Comparison of ENCODE assay signal across 10 mouse cellular contexts in the genomic region with DNA sequence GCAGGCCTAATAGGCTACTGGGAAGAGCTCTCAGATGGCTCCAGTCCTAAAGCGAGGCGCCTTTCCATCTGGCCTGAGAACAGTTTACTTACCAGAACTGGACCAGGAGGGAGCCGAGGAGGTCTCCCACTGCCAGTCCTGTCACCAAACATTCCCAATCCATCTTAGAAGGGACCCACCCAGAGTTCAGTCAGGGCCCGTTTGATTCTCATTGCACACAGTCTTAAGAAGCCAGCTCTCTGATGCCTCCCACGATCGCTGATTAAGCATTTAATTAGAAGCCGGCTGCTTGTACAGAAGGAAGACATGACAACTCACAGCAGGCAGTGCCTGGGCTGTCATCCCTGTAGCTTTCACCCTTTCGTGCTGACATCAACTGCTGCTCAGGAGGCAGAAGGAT.
DNase-seq lines count a peak whose midpoint lies in the region; ATAC-seq and TF ChIP-seq lines count a peak whose summit lies in the region.
"Had no signal": no experiment of that assay in that cellular context is flagged by ENCODE, and none has a peak within 500 bp of the region (broad histone marks: within the 10 kb centered on the region; RNA-seq: fewer than 3 reads in every experiment).

No protein-coding gene starts in this region.

- no peak overlapping the region for H3K4me3 ChIP-seq in layer of hippocampus, adult 2 months
- no peak overlapping the region for H3K4me3 ChIP-seq in lung, postnatal 0 days (ENCODE audit: low read depth, low read length)
- H3K4me3 ChIP-seq: heart, embryonic 15.5 days had no signal

- H3K27ac ChIP-seq in layer of hippocampus, adult 2 months, result no peak overlapping the region
- no peak overlapping the region for H3K27ac ChIP-seq in lung, postnatal 0 days (ENCODE audit: low read length)
- H3K27ac ChIP-seq: heart, embryonic 15.5 days; liver, embryonic 14.5 days had no signal

- H3K27me3 ChIP-seq in lung, postnatal 0 days (replicated peaks; ENCODE audit: insufficient read depth, low read length), result no peaks in the 10 kb centered on the region

- 52% methylated on average over 8 of the region's 8 CpGs for WGBS in lung, postnatal 0 days

- no peak overlapping the region for H3K4me2 ChIP-seq in lung, postnatal 0 days (replicated peaks; ENCODE audit: low read depth, low read length)
- H3K4me2 ChIP-seq: heart, embryonic 15.5 days had no signal

- H3K9ac ChIP-seq in lung, postnatal 0 days (replicated peaks; ENCODE audit: low read depth), result no peak overlapping the region
- H3K9ac ChIP-seq: heart, embryonic 15.5 days; liver, embryonic 14.5 days had no signal

- DNase-seq in layer of hippocampus, adult 2 months (ENCODE audit: low spot score in 2 of 2), result peak; percentile 26 to 31
- DNase-seq in layer of hippocampus, adult 11-12 months (ENCODE audit: low spot score), result no peak
- peak; percentile 65 to 69 for DNase-seq in cerebellum, adult 18-20 months
- peak; percentile 57 to 61 for DNase-seq in cerebellum, postnatal 36 days
- DNase-seq in lung, postnatal 0 days (ENCODE audit: low spot score), result peak; percentile 82
- no peak for DNase-seq in natural killer cell, adult 2 months (ENCODE audit: low spot score in 2 of 2)
- DNase-seq in thymus, postnatal 0 days (ENCODE audit: low spot score), result no peak
- DNase-seq: adrenal gland, postnatal 36 days had no signal

- no peaks in the 10 kb centered on the region for H3K9me3 ChIP-seq in lung, postnatal 0 days (ENCODE audit: low read length)
- H3K9me3 ChIP-seq: heart, embryonic 15.5 days had no signal

- TF ChIP-seq CTCF in layer of hippocampus, adult 2 months (conservative IDR thresholded peaks at IDR 0.05), result no peak
- TF ChIP-seq CTCF in lung, postnatal 0 days (IDR thresholded peaks at IDR 0.05), result no peak

- H3K36me3 ChIP-seq in lung, postnatal 0 days (ENCODE audit: insufficient read depth, low read length), result no peaks in the 10 kb centered on the region
- H3K36me3 ChIP-seq: heart, embryonic 15.5 days had no signal

- H3K4me1 ChIP-seq in lung, postnatal 0 days (ENCODE audit: insufficient read depth, low read depth, low read length), result no peaks in the 10 kb centered on the region

- peak; percentile 81 for ATAC-seq in lung, postnatal 0 days

- no peak for TF ChIP-seq EP300 in lung, postnatal 0 days (IDR thresholded peaks at IDR 0.05)

Comparison
In these comparisons a context has a peak if more than half of its experiments do, and no peak if none do; other contexts are left out.
1. DNase-seq: peak in layer of hippocampus, adult 2 months (2 of 2), cerebellum, adult 18-20 months (2 of 2), cerebellum, postnatal 36 days (2 of 2) and lung, postnatal 0 days (single experiment); none in layer of hippocampus, adult 11-12 months (single experiment), natural killer cell, adult 2 months (0 of 2) and thymus, postnatal 0 days (single experiment).